Mouse (Mus musculus): ENCODE results near the gene Gfm1. TPM values are rescaled to one million over a fixed set of nuclear protein-coding genes. Genes with fewer than 3 reads are reported as not detected.

The Gfm1 gene
- polyA plus RNA-seq, 1 experiment from 2014 or later, result 40.3 TPM

DNA sequence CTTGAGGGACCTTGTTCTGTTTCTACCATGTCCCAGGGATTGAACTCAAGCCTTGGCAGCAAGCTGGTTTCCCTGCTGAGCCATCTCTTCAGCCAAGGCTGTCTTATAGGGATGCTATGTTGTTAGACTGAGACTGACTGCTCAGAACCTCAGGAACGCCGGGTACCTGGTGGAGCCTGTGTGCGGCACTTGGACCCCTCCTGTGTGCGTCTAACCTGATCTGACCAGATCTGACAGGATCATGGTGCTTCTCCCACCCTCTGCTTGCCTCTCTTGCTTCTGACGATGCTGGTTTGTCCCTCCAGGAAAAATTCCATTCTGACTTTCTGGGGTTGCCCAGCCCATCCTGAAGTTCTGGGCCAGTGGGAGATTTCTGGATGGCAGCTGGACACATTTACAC, 36.7 kb downstream of the Gfm1 start:
- Histone ChIP-seq H3K36me3 (0 out of 2 replicates have a peak, but pooled peaks cover 2% of the 10 kb centered on the region), H3K4me3 (replicated peaks) (no peak overlapping the region), H3K9ac (no peak overlapping the region), H3K4me2 (no peak overlapping the region), H3K27me3 (replicated peaks) (no peaks in the 10 kb centered on the region), H3K4me1 (peaks cover 5% of the 10 kb centered on the region; the same call in 1 of the 2 replicates), H3K27ac (no peak overlapping the region), H3K9me3 (no peaks in the 10 kb centered on the region)
- ATAC-seq (ENCODE audit: insufficient read depth, low FRiP score, low read depth), result no peak
- 88% methylated on average over 5 of the region's 5 CpGs for WGBS

- H3K4me2 ChIP-seq, result no peak overlapping the region
- H3K36me3 ChIP-seq, result 0 out of 2 replicates have a peak, but pooled peaks cover 2% of the 10 kb centered on the region
- H3K9me3 ChIP-seq, result no peaks in the 10 kb centered on the region
- no peak overlapping the region for H3K9ac ChIP-seq
- 92% methylated on average over 2 of the region's 2 CpGs for WGBS
- H3K27ac ChIP-seq, result no peak overlapping the region
- no peak overlapping the region for H3K4me3 ChIP-seq (replicated peaks)
- no peaks in the 10 kb centered on the region for H3K27me3 ChIP-seq (replicated peaks)
- peaks cover 5% of the 10 kb centered on the region; the same call in 1 of the 2 replicates for H3K4me1 ChIP-seq
- ATAC-seq (ENCODE audit: insufficient read depth, low FRiP score, low read depth), result no peak
Observed at GRCm38 (mm10) chr3:67467281-67467680, 37.4 kb downstream of the Gfm1 start.

- ATAC-seq (ENCODE audit: insufficient read depth, low FRiP score, low read depth), result peak; percentile 56; the same call in 1 of the 2 replicates
- Histone ChIP-seq H3K36me3 (peaks cover 12% of the 10 kb centered on the region), H3K27ac (no peak overlapping the region), H3K4me2 (no peak overlapping the region), H3K4me1 (no peaks in the 10 kb centered on the region), H3K9ac (no peak overlapping the region), H3K4me3 (replicated peaks) (no peak overlapping the region), H3K9me3 (no peaks in the 10 kb centered on the region), H3K27me3 (replicated peaks) (no peaks in the 10 kb centered on the region)
- WGBS, result 74% methylated on average over 4 of the region's 4 CpGs
Observed at GRCm38 (mm10) chr3:67471408-67472127, 41.7 kb downstream of the Gfm1 start.

GRCm38 (mm10) chr3:67473438-67473837, 43.5 kb downstream of the Gfm1 start:
- no peak overlapping the region for H3K4me3 ChIP-seq (replicated peaks)
- H3K27me3 ChIP-seq (replicated peaks), result no peaks in the 10 kb centered on the region
- no peak overlapping the region for H3K27ac ChIP-seq
- H3K9me3 ChIP-seq, result no peaks in the 10 kb centered on the region
- WGBS, result 74% methylated on average over 6 of the region's 6 CpGs
- H3K4me2 ChIP-seq, result no peak overlapping the region
- peaks cover 10% of the 10 kb centered on the region for H3K36me3 ChIP-seq
- no peak overlapping the region for H3K9ac ChIP-seq
- peak; percentile 43; the same call in 1 of the 2 replicates for ATAC-seq (ENCODE audit: insufficient read depth, low FRiP score, low read depth)
- H3K4me1 ChIP-seq, result no peaks in the 10 kb centered on the region

DNA sequence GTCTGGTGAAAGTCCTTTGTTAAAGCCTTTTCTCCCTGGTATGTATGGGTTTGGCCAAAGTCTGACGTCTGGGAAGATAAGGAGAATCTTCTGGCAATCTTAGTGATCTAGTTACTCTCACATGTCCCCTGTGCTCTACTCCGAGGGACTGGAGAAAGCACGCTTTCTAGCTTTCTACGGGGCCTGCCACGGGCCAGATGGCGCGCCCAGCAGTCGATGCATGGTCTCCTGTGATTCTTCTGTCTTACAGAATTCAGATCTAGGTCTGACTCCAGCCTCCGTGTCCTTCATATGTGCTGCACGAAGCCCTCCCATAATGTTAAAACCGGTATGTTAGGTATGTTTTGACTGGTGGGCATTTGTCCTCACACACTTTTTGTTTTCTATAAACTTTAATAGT, 49.9 kb downstream of the Gfm1 start:
- no peak for ATAC-seq (ENCODE audit: insufficient read depth, low FRiP score, low read depth)
- no peaks in the 10 kb centered on the region for H3K4me1 ChIP-seq
- H3K36me3 ChIP-seq, result peaks cover 6% of the 10 kb centered on the region
- no peak overlapping the region for H3K9ac ChIP-seq
- no peaks in the 10 kb centered on the region for H3K27me3 ChIP-seq (replicated peaks)
- no peak overlapping the region for H3K4me2 ChIP-seq
- H3K9me3 ChIP-seq, result no peaks in the 10 kb centered on the region
- 88% methylated on average over 11 of the region's 11 CpGs for WGBS
- no peak overlapping the region for H3K4me3 ChIP-seq (replicated peaks)
- H3K27ac ChIP-seq, result no peak overlapping the region

GRCm38 (mm10) chr3:67482400-67482799, 52.5 kb downstream of the Gfm1 start:
- H3K4me2 ChIP-seq, result no peak overlapping the region
- no peak overlapping the region for H3K9ac ChIP-seq
- no peaks in the 10 kb centered on the region for H3K27me3 ChIP-seq (replicated peaks)
- no peak overlapping the region for H3K4me3 ChIP-seq (replicated peaks)
- no peak overlapping the region for H3K27ac ChIP-seq
- H3K9me3 ChIP-seq, result no peaks in the 10 kb centered on the region
- whole genome bisulfite sequencing, result 91% methylated on average over 10 of the region's 10 CpGs
- ATAC-seq (ENCODE audit: insufficient read depth, low FRiP score, low read depth), result no peak
- H3K4me1 ChIP-seq, result no peaks in the 10 kb centered on the region
- H3K36me3 ChIP-seq, result no peaks in the 10 kb centered on the region

DNA sequence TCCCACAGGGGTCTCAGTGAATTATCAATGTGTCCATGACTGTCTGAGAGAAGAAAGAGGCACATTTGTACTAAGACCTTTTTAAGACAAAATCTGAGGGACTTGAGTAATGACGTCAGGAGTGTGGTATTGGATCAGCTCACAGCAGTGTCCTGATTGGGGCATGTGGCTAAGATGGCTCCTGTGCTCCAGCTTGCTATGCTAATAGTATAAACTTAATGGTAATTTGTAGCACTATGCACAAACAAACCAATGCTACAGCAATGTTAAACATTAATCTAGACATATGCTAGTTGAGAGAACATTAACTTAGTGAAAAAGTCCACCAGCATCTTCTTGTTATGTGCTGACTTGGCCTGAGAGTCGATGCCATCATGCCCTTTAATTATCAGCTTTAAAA, 55.3 kb downstream of the Gfm1 start:
- Histone ChIP-seq H3K9me3 (no peaks in the 10 kb centered on the region), H3K4me2 (no peak overlapping the region), H3K27ac (no peak overlapping the region), H3K4me1 (no peaks in the 10 kb centered on the region), H3K9ac (no peak overlapping the region), H3K4me3 (replicated peaks) (no peak overlapping the region), H3K27me3 (replicated peaks) (no peaks in the 10 kb centered on the region), H3K36me3 (no peaks in the 10 kb centered on the region)
- ATAC-seq (ENCODE audit: insufficient read depth, low FRiP score, low read depth), result no peak
- 77% methylated on average over 2 of the region's 2 CpGs for WGBS

GRCm38 (mm10) chr3:67490156-67490555, 60.3 kb downstream of the Gfm1 start:
- 33% methylated on average over 4 of the region's 4 CpGs for WGBS
- H3K36me3 ChIP-seq, result no peaks in the 10 kb centered on the region
- no peaks in the 10 kb centered on the region for H3K4me1 ChIP-seq
- no peak overlapping the region for H3K27ac ChIP-seq
- H3K9ac ChIP-seq, result no peak overlapping the region
- no peak overlapping the region for H3K4me3 ChIP-seq (replicated peaks)
- peak; percentile 18; the same call in 1 of the 2 replicates for ATAC-seq (ENCODE audit: insufficient read depth, low FRiP score, low read depth)
- H3K9me3 ChIP-seq, result no peaks in the 10 kb centered on the region
- no peak overlapping the region for H3K4me2 ChIP-seq
- H3K27me3 ChIP-seq (replicated peaks), result no peaks in the 10 kb centered on the region

DNA sequence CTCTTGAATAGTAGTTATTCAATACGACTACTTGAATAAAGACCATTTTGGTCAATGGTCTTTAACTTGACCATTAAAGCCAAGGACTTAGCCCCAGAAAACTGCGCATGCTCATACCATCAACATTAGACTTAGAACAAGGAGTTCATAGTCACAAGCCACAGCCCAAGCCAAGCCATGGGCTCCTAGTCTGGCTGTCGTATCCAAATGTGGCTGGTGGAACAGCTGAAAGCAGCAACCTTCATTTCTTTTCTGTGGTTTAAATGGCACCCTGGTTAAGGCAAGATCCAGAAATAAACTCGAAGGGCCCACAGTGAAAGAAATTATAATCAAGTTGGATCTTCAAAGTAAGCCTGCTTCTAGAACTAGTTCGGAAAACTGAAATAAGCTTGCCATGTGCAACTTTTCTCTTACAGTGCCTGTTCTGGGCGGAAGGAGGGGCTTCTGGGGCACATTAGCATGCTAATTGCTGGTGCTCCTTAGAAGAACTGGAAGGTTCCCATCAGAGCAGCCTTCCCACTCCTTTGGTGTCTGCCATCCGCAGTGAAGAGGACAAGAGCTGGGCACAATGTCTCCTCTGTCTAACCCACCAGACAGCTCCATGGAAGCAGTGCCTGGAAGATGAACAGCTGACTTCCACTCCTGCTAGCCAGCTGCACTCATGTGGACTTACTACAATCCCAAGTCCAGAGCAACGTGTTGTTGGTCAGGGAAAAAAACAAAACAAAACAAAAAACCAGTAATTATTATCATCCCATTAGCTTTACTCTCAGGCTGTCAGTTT, 62.4 kb downstream of the Gfm1 start:
- no peak overlapping the region for H3K4me3 ChIP-seq (replicated peaks)
- H3K27ac ChIP-seq, result no peak overlapping the region
- no peak overlapping the region for H3K4me2 ChIP-seq
- ATAC-seq (ENCODE audit: insufficient read depth, low FRiP score, low read depth), result no peak
- 79% methylated on average over 8 of the region's 8 CpGs for WGBS
- no peaks in the 10 kb centered on the region for H3K27me3 ChIP-seq (replicated peaks)
- no peak overlapping the region for H3K9ac ChIP-seq
- no peaks in the 10 kb centered on the region for H3K4me1 ChIP-seq
- no peaks in the 10 kb centered on the region for H3K36me3 ChIP-seq
- no peaks in the 10 kb centered on the region for H3K9me3 ChIP-seq

- Histone ChIP-seq H3K27ac (no peak overlapping the region), H3K27me3 (replicated peaks) (no peaks in the 10 kb centered on the region), H3K4me2 (no peak overlapping the region), H3K4me1 (no peaks in the 10 kb centered on the region), H3K9ac (no peak overlapping the region), H3K36me3 (no peaks in the 10 kb centered on the region), H3K9me3 (no peaks in the 10 kb centered on the region), H3K4me3 (replicated peaks) (no peak overlapping the region)
- 82% methylated on average over 8 of the region's 8 CpGs for WGBS
- ATAC-seq (ENCODE audit: insufficient read depth, low FRiP score, low read depth), result no peak
Observed at GRCm38 (mm10) chr3:67493132-67493531, 63.2 kb downstream of the Gfm1 start.

DNA sequence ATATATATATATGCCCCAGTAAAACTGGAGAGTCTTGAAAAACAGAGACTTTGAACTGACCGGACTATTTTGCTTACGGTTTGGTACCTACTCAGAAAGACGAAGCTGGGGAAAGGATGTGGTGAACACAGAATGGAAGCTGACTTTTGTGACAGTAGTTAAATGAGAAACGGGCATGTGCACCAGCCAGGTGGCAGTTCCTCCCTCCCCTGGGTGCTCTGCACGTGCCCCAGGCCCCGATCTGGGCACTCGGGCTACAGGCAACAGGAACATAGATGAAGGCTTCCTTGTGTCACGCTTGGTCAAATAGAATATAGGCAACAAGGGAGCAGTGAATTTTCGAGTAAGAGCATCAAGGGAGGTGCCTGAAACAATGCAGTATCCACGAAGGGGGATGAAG, 66.4 kb downstream of the Gfm1 start:
- Histone ChIP-seq H3K4me3 (replicated peaks) (no peak overlapping the region), H3K36me3 (no peaks in the 10 kb centered on the region), H3K27me3 (replicated peaks) (no peaks in the 10 kb centered on the region), H3K9ac (no peak overlapping the region), H3K9me3 (no peaks in the 10 kb centered on the region), H3K4me2 (no peak overlapping the region), H3K4me1 (no peaks in the 10 kb centered on the region), H3K27ac (no peak overlapping the region)
- ATAC-seq (ENCODE audit: insufficient read depth, low FRiP score, low read depth), result no peak
- 83% methylated on average over 10 of the region's 10 CpGs for WGBS

DNA sequence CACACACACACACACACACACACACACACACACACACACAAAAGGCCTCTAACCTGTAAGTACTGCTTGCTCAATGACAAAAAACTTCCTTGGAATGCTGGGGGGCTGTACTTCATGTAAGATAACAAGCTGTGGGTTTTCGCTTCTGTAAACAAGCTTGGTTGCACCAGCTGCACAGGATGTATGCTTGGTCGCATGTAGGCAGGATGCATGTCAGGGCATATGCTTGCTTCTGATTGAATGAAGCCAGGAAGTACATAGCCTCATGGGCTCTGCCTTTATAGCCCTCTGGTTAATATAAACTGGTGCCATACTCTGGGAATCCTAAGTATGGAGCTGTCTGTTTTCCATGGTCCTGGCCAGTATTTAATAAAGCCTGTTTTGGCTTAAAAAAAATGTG, 68.1 kb downstream of the Gfm1 start:
- Histone ChIP-seq H3K4me1 (no peaks in the 10 kb centered on the region), H3K4me3 (replicated peaks) (no peak overlapping the region), H3K4me2 (no peak overlapping the region), H3K36me3 (no peaks in the 10 kb centered on the region), H3K9me3 (no peaks in the 10 kb centered on the region), H3K27me3 (replicated peaks) (no peaks in the 10 kb centered on the region), H3K27ac (no peak overlapping the region), H3K9ac (no peak overlapping the region)
- no peak for ATAC-seq (ENCODE audit: insufficient read depth, low FRiP score, low read depth)
- 66% methylated on average over 2 of the region's 2 CpGs for WGBS
